Mouse (Mus musculus): ENCODE data around the gene Lnx1. TPM values are rescaled to one million over a fixed set of nuclear protein-coding genes. Genes with fewer than 3 reads are reported as not detected.

Gene Lnx1
- total RNA-seq, 2 experiments from 2014 or later = not detected

GRCm38 (mm10) chr5:74617816-74618572 is 84.7 kb downstream of the Lnx1 start:
- ATAC-seq (replicated peaks; ENCODE audit: low FRiP score, poor library complexity, severe bottlenecking) = no peak

DNA sequence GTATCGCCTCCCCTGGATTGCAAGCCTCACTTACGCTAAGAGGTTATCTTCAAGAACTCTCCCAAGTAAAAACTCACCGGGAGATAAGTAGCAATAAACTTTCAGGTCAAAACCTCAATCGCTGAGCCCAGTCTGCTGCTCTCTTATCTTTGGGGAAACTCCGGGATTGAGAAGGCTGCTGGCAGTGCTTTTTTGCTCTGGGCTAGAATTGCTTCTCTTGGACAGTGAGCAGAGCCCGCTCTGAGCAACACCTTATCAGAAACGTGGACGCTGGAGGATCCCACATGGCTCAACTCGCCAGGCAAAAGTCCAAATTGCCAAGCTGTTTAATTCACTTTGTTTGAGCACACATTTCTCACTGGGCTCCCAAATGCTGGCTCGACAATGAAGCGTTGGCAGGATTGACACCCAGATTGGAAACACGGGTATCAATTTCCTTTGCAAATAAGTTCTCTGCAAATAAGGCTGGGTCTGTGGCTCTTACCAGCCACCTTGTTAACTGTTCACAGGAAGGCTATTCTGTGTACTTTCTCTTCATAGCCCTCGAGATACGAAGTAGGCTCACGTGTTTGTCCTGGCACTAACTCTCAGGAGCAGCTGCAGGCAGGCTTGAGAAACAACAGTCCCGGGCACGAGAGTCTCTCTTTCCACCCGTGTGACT is 89.1 kb downstream of the Lnx1 start:
- no peak for ATAC-seq (replicated peaks; ENCODE audit: low FRiP score, poor library complexity, severe bottlenecking)

DNA sequence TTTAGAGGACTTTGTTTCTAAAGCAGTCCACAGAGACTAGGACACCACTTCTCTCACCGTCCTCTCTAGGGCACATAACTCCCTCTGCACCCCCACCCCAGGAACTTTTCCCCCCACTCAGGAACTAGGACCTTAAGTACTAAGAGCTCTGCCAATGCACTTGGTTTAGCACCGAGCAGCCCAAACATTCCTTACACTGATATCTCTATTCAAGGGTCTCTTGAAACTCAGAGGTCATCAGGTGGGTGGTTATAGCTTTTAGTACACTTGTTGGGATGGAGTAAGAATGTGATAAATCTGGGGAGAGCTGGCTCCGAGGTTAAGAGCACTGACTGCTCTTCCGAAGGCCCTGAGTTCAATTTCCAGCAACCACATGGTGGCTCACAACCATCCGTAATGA is 90.0 kb downstream of the Lnx1 start:
- no peak for ATAC-seq (replicated peaks; ENCODE audit: low FRiP score, poor library complexity, severe bottlenecking)

DNA sequence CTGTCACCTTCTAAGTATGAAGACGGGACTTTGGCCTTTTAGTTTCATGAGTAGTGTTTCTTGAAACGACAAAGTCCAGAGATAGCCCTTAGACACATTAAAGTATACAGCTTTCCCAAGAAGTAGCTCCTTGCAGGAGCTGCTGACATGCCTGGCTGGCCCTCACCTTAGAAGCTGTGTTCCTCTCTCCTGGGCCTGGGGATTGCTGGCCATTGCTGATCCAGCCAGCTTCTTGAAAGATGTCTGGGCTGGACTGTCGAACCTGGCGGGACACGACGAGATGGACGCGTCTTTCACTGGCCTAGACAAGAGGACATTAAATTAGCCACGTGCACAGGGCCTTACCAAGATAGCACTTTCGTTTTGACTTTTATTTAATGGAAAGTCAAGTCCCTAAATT is 92.2 kb downstream of the Lnx1 start:
- ATAC-seq (replicated peaks; ENCODE audit: low FRiP score, poor library complexity, severe bottlenecking) = no peak

DNA sequence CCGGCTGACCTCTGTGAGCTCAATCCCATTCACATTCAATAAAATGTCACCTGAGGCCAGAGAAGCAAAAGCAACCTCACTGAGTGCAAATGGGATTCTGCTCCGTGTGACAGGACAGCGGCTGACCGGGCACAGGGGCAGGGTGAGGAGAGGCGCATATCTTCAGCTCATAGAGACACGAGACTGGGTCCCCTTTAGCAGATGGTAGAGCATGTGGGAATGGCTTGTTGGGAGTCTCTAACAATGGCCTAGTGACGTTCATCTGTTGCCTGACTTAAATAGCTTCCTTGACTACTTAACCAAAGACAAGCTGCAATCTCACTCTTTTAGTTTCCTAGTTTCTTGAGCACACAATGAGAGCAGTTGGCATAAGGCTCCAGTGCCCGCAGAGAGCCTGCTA is 96.5 kb downstream of the Lnx1 start:
- no peak for ATAC-seq (replicated peaks; ENCODE audit: low FRiP score, poor library complexity, severe bottlenecking)

- ATAC-seq (replicated peaks; ENCODE audit: low FRiP score, poor library complexity, severe bottlenecking) = no peak
These were observed 99.4 kb downstream of the Lnx1 start for GRCm38 (mm10) chr5:74603306-74603705.

- ATAC-seq (replicated peaks; ENCODE audit: low FRiP score, poor library complexity, severe bottlenecking) = no peak
These were observed 100.3 kb downstream of the Lnx1 start for GRCm38 (mm10) chr5:74602371-74602770.

- ATAC-seq (replicated peaks; ENCODE audit: low FRiP score, poor library complexity, severe bottlenecking) = no peak
These were observed 100.7 kb downstream of the Lnx1 start for GRCm38 (mm10) chr5:74601965-74602364.

DNA sequence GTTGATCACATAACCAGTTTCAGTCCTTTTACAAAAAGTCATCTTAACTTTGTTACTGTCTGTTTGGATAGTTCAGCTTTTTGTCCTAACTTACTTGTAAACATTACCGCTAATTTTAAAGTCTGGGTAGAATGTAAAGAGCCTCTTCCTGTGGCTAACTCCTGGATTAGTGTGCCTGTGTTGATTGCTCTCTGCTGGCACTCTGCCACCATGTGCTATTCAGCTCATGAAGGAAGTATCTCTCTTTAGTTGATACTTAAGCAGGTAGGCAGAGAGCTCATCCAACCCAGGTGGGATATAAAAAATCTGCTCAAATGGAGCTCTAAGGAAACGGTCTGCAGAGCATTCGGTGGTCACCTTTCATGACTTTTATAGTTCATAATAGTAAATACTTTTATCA is 101.5 kb downstream of the Lnx1 start:
- no peak for ATAC-seq (replicated peaks; ENCODE audit: low FRiP score, poor library complexity, severe bottlenecking)

DNA sequence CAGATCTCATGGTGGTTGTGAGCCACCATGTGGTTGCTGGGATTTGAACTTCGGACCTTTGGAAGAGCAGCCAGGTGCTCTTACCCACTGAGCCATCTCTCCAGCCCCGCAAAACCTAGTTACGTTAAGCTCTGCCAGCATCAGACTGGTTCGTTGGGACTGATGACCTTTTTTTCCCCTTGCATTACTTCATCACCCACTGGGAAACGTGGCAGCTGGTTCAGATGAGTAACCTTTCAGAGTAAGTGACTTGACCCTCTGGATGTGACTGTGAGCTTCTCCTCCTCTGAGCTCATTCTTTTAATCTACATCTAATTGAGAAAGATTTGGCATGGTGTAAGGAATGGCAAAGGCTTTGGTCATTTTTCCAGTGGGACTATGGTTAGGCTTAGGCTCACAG is 102.7 kb downstream of the Lnx1 start:
- no peak for ATAC-seq (replicated peaks; ENCODE audit: low FRiP score, poor library complexity, severe bottlenecking)

- ATAC-seq (replicated peaks; ENCODE audit: low FRiP score, poor library complexity, severe bottlenecking) = no peak
These were observed 109.6 kb downstream of the Lnx1 start for GRCm38 (mm10) chr5:74593147-74593546.

- no peak for ATAC-seq (replicated peaks; ENCODE audit: low FRiP score, poor library complexity, severe bottlenecking)
These were observed 111.3 kb downstream of the Lnx1 start for GRCm38 (mm10) chr5:74591413-74591812.

DNA sequence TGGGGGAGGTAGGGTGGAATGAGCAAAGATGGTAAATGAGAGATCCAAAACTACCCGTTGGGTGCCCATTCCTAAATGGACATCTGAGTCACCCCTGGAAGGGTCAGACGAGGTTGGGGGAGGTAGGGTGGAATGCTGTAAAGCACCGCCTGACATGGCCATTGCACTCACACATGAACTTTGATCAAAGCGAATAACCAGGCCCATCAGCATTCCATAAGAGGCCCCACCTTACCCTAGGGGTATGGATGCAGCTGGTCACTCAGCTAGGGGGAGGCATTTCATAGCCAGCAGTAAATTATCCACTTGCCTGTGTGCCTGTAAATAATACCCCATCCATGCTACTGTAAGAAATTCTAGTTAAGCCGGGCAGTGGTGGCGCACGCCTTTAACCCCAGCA is 113.6 kb downstream of the Lnx1 start:
- no peak for ATAC-seq (replicated peaks; ENCODE audit: low FRiP score, poor library complexity, severe bottlenecking)

DNA sequence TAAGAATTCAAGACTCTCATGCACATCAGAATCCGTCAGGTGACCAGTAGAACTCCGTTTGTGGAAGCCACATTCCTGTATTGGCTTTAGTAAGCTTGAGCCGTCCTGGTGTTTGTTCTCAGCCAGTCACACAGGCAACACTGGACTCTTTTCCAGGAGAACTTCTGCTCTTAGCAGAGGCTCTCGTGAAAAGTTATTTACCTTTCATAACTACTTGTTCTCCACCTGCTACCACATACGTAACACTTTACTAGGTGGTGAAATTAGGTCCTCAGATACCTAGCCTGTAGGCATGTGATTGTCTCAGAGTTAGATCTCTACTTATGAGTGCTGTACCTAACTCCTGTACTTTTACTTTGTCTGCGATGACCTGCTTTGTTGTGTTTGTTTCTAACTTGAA is 130.9 kb downstream of the Lnx1 start:
- no peak for ATAC-seq (replicated peaks; ENCODE audit: low FRiP score, poor library complexity, severe bottlenecking)

- no peak for ATAC-seq (replicated peaks; ENCODE audit: low FRiP score, poor library complexity, severe bottlenecking)
These were observed 141.6 kb downstream of the Lnx1 start for GRCm38 (mm10) chr5:74561151-74561550.

DNA sequence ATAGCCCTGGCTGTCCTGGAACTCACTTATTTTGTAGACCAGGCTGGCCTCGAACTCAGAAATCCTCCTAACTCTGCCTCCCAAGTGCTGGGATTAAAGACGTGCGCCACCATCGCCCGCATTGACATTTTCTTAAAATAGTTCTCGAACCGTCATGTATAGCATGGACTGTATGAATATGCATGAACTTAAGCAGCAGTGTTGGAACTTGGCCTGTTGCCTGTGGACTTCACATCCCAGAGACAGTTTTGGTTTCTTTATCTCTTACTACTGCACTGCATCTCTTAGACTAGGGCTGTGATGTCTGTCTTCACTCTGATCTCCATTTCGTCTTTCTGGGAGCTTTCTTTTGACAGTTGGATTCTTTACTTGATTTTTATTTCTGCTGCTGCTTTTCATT is 153.1 kb downstream of the Lnx1 start:
- no peak for ATAC-seq (replicated peaks; ENCODE audit: low FRiP score, poor library complexity, severe bottlenecking)

- no peak for ATAC-seq (replicated peaks; ENCODE audit: low FRiP score, poor library complexity, severe bottlenecking)
These were observed 157.1 kb downstream of the Lnx1 start for GRCm38 (mm10) chr5:74545606-74546005.

Other genes with a start within 250 kb of the Lnx1 start
- gene Scfd2, start 171.2 kb downstream of the Lnx1 start, total RNA-seq (2015; ENCODE audit: low replicate concordance) = 3.3 and 3.5 TPM in 2 replicates
- gene Scfd2, start 171.2 kb downstream of the Lnx1 start, total RNA-seq (2017; ENCODE audit: low replicate concordance) = 1.8 and 9.5 TPM in 2 replicates
- 49.3 and 53.0 TPM in 2 replicates for gene Fip1l1, start 167.5 kb downstream of the Lnx1 start, total RNA-seq (2015; ENCODE audit: low replicate concordance)
- gene Fip1l1, start 167.5 kb downstream of the Lnx1 start, total RNA-seq (2017; ENCODE audit: low replicate concordance) = 73.9 and 83.9 TPM in 2 replicates

Data from erythroblast, adult 5-6 weeks (primary cell).